Mouse (Mus musculus): ENCODE measurements around the gene Zfp580.

DNA sequence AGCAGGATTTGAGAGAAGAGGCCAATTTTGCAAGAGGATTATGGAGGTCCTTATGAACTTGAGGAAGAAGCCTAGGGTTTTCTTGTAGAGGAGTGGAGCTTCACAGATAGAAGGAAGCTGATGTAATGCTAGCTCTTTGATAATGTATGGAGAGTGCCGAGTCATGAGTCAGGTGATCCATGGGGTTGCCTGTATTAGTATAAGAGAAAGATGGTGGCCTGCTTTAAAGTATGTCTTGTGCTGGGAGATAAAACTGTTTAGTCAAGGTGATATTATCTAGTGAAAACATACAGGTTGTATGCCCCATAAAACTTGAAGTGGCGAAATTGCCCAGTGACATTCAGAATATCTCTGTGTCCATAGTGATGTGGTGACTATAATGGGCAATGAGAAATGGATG is 25.6 kb downstream of the Zfp580 start:
- no peak for TF ChIP-seq CTCF (IDR thresholded peaks at IDR 0.05; ENCODE audit: borderline replicate concordance, control insufficient read depth, extremely low read depth, insufficient read depth, low read length, poor library complexity)
- TF ChIP-seq POLR2A (IDR thresholded peaks at IDR 0.05; ENCODE audit: control insufficient read depth, extremely low read depth, insufficient read depth, low read length, poor library complexity), result no peak
